Mouse (Mus musculus): ENCODE results near the gene Ttc39b. TPM values are rescaled to one million over a fixed set of nuclear protein-coding genes. Genes with fewer than 3 reads are reported as not detected.
A peak's percentile ranks its signal among the peaks of the same experiment; 100 is the strongest.

Gene Ttc39b
- 10 to 100 TPM; 14.1 to 15.9 TPM for total RNA-seq (2021)

DNA sequence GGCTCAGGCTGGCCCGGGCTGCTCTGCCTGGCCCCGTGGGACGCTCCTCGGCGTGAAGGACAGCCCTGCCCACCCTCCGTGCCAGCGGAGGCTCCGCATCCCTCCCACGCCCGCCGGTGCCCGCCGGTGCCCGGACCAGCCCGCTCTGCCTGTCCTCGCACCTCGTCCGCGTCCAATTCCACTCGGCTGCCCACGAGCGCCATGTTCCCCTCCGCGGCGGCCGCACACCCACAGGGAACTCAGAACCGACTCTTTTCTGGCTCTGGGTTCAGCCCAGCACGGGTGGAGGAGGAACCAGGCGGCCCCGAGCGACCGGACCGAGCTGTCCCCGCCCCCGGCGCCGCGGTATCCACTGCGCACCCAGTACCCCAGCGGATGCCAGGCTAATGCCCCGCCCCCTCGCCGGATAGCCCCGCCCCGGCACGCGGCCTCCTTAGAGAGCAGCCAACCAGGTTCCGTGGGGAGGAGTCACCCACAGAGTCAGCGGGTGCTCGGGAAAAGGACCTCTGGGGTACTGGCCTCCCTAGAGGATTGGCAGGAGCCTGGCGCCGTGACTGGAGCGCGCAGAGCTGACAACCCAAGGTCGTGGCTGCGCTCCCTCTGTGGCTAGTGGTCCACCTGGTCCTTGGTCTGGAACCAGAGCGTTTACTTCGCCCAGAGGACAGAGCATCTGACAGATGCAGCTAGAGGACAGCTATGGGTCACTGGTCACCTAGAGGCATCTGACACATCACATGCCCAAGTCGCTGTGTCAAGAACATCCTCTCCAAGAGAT lies at the start of gene Ttc39b:
Gene Ttc39b, minus strand, starts transcription at position 346 of the 775 bp plus-strand sequence.
- intact Hi-C loops (cut with DNase I) = loop anchor here (2.0 kb wide), 2 partner anchors 21 to 27 kb away; no protein-coding TSS in a partner anchor
- peak; percentile 97 for DNase-seq (ENCODE audit: low spot score)

DNA sequence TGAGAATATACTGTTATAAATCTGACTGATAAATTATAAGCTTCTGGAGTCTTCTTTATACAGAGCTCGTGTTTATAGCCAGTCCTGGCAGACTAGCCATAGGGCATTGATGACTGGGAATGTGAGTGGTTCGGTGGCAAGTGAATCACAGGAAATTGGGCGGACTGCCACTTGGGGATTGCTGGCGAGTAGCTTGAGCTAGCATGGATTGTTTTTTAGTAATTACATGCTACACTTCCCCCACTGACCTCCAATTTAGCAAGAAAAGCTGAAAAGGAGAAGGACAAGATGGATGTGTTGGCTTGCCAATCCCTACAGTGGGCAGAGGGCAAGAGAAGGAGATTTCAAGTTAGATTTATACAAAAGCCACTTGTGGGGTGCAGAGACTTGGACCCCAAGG lies 49.3 kb upstream of the Ttc39b start:
- intact Hi-C loops (cut with DNase I) = no loop called here
- no peak for DNase-seq (ENCODE audit: low spot score)

DNA sequence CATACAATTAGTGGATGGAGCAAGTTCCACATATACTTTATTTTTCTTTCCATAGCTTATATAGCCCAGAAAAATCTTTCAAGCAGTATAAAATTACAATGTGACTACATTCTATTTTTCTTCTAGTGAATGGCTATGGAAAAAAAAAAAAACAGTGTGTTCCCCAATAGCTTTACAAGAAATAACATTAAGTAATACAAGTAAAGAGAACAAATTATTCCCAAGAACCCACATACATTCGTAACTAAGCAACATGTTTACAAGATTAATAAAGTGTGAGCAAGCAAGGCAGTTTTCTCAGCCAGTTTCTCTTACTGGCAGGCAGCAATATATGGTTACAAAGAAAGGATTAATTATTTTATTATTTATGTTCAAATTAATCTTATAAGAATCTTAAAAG lies 33.7 kb upstream of the Ttc39b start:
- no peak for DNase-seq (ENCODE audit: low spot score)
- intact Hi-C loops (cut with DNase I) = no loop called here

DNA sequence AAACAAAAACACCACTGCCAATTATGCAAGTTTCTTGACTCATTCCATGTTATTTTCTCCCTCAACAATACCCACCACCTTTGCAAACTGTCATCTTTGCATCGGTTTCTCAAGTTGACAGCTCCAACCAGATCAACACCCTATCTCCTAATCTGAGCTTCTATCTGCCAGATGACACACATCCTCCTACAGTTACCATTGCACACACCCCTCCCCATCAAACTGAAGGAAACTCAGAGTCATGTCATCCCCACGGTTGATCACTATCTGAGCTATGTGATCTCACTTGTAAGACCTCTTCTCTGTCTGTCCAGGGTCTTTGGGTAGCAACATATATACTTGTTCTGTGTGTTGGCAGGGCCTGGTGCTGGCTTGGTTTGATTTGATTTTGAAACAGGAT lies 30.7 kb upstream of the Ttc39b start:
- intact Hi-C loops (cut with DNase I) = no loop called here
- no peak for DNase-seq (ENCODE audit: low spot score)

DNA sequence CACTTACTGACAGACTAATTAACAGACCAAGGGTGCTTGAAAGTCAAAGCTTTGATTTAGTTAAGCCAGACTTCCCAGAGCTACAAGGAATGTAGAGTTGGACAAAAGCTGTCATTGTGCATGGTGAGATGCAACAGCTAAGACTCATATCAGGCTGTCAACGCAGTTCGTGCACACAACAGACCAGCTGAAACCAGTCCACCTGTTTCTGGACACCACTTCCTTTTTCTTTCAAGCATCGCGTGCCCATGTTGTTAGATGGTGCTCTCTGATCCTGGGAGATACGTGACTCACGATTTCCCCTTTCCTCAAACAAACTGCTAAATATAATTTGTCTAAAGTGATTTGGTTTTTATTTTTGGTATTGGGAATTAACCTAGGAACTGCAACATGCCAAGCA lies 29.9 kb upstream of the Ttc39b start:
- DNase-seq (ENCODE audit: low spot score) = no peak
- intact Hi-C loops (cut with DNase I) = no loop called here

DNA sequence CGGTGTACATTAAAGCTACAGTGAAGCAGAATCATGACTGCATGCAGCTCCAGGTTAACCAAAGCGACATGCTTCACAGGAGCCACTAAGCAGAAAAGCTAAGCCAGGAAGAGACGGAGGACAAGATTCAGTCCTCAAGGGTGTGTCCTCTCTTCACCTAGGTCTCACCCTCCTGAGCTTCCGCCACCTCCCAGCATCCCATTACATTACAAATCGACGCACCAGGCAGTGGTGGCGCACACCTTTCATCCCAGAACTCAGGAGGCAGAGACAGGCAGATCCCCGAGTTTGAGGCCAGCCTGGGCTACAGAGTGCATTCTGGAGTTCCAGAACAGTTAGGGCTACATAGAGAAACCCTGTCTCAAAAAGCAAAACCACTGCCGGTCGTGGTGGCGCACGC lies 29.2 kb upstream of the Ttc39b start:
- no peak for DNase-seq (ENCODE audit: low spot score)
- intact Hi-C loops (cut with DNase I) = no loop called here

DNA sequence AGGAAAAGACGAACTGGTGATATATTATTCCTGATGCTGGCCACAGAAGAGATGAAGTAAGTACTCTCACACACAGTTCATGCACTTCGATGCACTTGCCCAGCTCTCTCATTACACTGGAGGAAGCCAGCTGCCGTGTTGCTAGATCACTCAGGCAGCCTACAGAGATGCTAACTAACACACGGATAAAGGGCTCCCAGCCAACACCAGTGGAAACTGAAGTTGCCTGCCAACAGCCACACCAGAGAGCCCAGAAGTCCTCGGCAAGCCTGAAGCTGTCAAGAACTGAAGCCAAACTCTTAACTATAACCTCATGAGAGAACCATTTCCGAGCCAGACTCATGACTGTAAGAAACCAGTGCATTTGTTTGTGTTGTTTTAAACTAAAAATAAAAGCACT lies 26.7 kb upstream of the Ttc39b start:
- peak; percentile 87 for DNase-seq (ENCODE audit: low spot score)
- intact Hi-C loops (cut with DNase I) = loop anchor here (2.0 kb wide), 1 partner anchor 26 kb away; the partner anchor contains the start of gene Ttc39b

DNA sequence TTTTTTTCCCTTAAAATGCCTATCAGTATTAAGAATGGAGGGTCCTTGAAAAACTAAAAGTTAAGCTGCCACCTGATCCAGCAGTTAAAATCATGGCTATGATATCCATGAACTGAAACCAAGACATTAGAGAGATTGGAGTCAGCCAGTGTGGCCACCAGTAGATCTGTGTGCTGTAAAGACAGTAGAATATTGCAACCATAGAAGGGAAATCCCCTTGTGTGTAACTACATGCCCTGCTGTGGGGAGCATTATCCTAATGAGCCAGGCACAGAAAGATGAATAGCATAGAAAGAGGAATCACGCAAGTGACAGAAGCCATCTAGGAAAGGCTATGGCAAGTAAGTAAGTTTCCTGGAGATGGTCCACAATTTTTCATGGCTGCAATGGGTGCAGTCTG lies 24.9 kb upstream of the Ttc39b start:
- no peak for DNase-seq (ENCODE audit: low spot score)
- intact Hi-C loops (cut with DNase I) = no loop called here

DNA sequence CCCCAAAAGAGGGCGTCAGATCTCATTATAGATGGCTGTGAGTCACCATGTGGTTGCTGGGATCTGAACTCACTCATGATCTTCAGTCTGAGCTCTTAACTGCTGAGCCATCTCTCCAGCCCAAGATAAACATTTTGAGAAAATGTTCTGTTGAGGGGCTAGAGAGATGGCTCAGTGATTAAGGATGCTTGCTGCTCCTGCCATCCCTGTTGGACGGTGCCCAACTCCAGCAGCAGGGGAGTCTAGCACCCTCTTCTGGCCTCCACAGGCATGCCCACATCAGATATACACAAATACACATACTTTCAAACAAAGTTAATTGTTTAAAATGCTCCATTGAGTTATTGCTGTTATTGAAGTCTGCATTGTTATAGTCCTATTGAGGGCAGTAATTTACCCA lies 19.8 kb upstream of the Ttc39b start:
- intact Hi-C loops (cut with DNase I) = no loop called here

DNA sequence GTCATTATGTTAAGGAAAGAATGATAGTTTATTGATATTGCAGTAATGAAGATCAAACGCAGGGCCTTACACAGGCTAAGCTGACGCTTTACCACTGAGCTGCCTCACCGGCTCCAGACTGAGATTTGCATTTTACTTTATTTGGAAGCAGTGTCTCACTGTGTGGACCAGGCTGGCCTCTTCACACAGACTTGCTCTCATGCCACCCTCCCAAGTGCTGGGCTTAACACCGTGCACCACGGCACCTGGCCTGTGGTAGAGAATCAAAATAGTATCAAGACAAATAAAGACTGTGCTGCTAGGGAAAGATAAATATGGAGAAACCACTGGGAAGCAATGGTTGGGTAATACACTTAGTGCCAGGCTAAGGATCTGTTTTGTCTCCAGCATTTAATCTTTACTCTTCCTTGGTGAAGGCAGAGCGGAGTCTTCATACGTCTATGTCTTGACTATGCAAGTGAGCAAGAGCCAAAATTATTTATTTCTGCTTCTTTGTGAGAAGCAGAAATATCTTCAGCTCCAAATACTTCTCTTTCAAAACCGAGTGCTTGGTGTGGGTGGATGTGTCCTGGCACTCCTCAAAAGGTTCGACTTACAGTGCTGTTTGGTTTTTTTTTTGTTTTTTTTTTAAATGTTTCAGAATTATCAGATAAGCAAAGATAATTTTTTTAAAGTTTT lies 19.2 kb upstream of the Ttc39b start:
- DNase-seq (ENCODE audit: low spot score) = no peak
- intact Hi-C loops (cut with DNase I) = no loop called here

More for the DNA sequence above, 19.8 kb upstream of the Ttc39b start:
- DNase-seq (ENCODE audit: low spot score) = no peak

DNA sequence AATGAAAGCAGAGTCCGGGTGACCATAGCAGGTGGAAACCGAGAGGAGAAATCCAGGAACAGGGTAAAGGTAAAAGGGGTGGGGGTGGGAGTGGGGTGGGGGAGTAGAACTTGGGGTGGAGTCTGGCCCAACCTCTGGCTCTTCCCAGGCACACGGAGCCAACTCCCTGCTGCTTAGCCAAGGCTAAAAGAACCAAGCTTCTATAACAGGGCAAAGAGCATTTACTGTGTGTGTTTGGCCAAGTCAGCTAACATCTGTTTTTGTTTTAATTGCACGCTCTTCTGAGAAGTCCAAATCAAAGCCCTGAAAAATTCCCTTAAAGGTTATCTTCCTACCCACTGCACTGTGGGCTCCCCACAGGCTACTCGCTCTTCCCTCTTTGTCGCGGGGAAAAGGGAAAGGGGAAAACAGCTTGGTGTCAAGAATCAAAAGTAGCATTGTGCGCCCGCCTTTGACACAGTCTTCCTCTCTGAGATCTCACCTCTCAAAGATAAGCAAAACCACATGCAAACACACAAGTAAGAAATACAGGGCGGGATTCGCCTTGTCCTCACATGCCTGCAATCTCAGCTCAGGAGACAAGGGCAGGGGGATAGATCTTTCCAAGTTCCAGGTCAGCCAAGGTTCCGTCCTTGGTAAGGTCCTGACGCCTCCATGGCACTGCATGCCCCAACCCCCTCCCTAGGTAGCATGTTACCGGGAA lies 18.4 kb upstream of the Ttc39b start:
- intact Hi-C loops (cut with DNase I) = no loop called here
- no peak for DNase-seq (ENCODE audit: low spot score)

DNA sequence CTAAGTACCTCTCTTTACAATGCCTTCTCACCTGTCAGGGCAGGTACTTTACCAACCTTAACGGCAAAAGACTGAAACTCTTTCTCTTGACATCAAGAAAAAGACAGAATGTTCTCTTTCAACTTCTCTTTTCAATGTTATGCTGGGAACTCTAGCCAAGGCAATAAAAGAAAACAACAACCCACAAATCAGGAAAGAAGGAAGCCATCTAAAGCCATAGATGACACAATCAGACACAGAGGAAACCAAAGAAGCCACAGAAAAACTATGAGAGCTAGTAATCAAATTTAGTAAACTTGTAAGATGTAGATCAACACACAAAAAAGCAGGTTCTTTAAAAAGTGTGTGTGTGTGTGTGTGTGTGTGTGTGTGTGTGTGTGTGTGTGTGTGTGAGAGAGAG lies 15.3 kb upstream of the Ttc39b start:
- DNase-seq (ENCODE audit: low spot score) = no peak
- intact Hi-C loops (cut with DNase I) = no loop called here

DNA sequence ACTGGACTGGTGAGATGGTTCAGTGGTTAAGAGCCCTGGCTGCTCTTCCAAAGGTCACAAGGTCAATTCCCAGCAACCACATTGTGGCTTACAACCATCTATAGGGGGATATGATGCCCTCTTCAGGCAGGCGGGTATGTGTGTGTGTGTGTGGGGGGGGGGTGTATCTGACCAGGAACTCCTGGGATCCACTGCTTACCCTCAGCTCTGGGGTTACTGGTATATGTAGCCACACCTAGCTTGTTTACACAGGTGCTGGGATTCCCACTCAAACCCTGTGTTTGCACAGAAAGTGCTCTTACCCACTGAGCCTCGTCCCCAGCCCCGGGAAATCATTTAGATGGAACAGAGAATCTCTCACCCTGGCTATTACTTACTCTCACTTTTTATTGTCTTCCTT lies 13.7 kb upstream of the Ttc39b start:
- intact Hi-C loops (cut with DNase I) = no loop called here
- DNase-seq (ENCODE audit: low spot score) = no peak

DNA sequence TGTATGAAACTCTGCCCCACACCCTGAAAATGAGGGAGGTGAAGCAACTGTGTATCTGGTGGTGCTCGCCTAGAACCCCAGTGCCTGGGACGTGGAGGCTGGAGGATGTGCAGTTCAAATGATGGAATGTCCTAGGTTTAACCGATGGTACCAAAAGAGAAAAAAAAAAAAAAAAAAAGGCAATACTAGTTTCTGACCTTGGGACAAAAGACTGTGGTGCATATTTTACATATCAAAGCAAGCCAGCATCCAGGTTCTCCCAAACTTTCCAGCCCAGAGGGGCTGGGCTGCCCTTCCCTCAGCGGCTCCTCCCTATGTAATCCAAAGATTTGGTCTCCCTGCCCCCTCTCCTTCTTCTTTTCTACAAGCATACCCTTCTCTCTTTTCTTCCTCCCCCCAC lies 6.3 kb upstream of the Ttc39b start:
- intact Hi-C loops (cut with DNase I) = no loop called here
- no peak for DNase-seq (ENCODE audit: low spot score)

DNA sequence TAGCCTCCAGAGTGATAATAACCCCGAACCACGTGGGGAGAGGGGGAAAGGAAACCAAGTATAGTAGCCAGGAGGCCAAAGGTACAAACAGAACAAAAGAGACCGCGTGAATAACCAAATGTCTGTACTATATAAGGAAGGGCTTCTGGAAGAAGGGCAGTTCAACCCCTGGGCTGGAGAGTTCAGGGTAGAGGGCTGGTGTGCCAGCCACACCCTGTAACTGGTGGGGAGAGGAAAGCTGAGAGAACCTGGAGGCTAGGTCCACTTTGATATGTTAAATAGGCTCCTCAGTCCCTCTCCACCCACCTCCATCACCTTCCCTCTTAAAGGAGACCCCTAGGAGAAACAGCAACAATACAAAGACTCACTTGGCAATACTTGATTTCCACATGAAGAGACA lies 5.6 kb upstream of the Ttc39b start:
- no peak for DNase-seq (ENCODE audit: low spot score)
- intact Hi-C loops (cut with DNase I) = no loop called here

DNA sequence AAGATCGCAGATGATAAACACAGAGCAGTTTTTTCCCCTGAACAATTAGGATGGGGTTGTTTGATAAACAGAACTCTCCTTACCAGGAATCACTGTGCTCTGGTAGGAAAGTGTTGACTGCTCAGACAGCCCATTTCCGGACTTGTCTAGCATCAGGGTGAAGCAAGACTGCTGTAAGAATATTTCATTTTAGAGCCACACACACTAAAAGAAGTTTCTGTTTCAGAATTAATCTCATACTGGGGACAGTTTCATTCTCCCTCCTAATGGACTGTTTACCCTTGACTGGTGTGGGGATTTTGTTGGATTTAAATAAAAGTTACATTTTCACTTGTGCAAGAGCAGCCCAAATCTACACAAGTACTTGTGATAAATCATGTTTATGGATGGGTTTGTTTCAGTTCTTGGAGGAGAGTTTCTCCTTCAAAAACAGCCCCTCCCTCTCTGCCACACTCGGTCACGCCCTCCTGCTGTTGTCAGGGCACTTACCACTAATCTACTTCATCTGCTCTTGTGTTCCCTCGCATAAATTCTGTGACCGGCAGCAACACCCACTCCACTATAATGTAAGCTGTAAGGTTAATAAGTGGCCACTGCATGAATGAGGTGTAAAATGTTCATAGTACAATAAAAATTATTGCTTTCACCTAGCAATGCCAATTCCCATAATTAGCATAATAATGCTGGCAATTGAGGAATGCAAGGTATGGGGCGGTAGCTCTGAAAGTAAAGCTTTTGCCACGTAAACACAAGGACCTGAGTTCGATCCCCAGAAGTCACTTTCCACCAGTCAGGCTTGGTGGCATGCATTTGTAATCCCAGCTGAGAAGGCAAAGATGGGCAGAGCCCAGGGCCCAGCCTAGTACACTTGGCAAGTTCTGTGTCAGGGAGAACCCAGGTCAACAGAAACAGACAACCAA lies 4.2 kb upstream of the Ttc39b start:
- intact Hi-C loops (cut with DNase I) = no loop called here
- no peak for DNase-seq (ENCODE audit: low spot score)

DNA sequence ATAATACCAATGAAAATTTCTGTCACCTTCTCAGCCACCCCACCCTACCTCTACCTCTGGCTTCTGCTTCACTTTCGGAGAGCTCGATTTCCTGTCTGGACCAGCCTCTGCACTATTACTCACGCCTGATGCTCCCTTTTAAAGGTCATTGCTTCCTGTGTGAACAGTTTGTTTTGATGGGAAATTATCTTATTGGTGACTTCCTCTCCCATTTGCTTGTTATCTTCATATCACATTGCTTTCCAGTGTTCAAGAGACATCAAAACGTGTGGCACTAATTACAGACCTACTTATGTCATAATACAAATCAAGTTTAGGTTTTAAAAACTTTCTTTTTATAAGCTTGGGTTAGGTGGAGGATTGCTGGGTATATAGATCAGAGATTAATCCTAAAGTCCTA lies 3.5 kb upstream of the Ttc39b start:
- DNase-seq (ENCODE audit: low spot score) = no peak
- intact Hi-C loops (cut with DNase I) = no loop called here

DNA sequence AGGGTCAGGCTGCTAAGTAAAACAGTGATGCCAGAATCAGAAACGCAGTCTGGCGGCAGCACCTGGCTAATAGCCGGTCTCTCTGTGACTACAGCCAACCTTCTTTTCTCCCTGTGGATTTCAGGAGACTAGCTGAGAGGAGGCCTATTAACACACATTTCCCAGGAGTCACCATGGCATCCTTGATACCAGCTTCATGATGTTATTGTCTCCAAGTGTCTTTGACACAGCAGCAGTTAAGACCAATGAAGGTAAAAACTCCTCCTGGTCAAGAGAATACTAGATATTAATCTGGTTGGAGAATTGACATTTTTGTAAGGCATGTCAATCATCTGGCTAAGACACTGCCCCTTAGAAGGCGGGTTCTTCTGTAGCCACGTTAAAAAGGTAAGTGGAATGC lies 1.3 kb upstream of the Ttc39b start:
- no peak for DNase-seq (ENCODE audit: low spot score)
- intact Hi-C loops (cut with DNase I) = loop anchor here (2.0 kb wide), 1 partner anchor 25 kb away; no protein-coding TSS in a partner anchor

DNA sequence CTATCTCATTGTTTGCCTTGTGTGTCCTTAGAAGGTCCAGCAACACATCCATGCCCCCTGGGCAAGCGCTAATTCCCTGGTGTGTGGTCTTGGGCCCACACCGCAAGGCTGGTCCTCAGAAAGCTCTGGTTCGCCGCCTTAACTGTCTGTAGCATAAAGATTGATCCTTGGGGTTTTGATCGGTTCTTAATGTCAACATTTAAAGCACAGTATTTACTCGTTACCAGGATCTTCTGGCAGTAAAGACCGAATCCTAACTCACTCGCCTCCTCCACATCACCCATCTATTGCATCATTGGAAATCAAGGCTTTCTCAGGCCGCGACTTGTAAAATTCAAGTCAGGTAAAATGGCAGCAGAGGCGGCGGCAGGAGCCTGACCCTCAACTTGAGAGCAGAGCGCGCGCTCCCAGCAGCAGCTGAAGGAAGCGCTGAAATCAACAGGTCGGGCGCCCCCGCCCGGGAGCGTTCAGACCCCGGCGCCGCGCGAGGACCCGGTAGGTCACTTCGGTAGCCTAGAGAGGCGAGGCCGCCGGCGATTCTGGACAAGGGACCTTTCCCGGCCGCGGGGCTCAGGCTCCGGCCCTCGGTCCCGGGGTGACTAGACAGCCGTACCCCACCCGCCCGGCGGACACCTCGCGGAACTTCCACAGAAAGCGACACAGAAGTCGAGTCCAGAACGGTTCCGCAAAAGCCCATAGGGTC lies 703 bp downstream of the Ttc39b start:
- intact Hi-C loops (cut with DNase I) = loop anchor here (2.0 kb wide), 1 partner anchor 21 kb away; no protein-coding TSS in a partner anchor
- peak; percentile 67 for DNase-seq (ENCODE audit: low spot score)

Measured in heart, postnatal 25 days (tissue).